Mouse (Mus musculus): ENCODE measurements at regions not wholly inside any gene's neighbourhood (a gene's known extent, or its start where the extent isn't known, plus 50 kb on each side); places are given as distances from the start of the nearest gene placed in this dataset.

DNA sequence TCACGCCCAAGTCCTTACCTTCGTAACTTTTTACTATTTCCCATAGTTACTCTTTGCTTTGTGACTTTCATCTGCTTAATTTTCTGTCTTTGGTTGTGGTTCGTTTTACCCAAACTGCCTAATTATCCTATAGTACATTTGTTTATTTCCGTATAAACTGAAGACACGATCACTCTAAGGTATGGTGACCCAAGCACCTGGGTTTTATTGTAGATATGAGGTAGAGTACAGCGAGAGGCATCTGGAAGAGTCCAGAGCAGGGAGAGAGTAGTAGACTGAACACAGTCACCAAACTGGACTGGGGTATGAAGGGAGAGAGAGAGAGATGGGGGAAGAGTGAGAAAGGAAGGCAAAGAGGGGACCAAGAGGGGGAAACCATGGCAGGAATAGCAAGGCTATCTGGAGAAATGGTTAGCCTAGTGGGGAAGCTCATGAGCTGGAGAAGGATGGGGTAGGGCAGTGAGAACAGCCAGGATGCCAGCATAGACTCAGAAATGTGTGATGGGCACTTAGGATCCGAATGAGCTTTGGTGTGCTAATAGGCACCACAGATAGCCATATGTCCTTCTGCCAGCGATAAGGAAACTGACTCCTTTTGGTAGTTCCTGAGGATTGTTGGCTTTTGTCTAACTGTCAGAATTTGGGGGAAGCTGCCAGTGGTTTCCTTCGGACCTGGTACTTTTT, 197.9 kb upstream of the Hs6st1 start:
- TF ChIP-seq CTCF (IDR thresholded peaks at IDR 0.05; ENCODE audit: low read depth) (no peak), EP300 (optimal IDR thresholded peaks at IDR 0.05) (no peak)

Data from stomach, postnatal 0 days (tissue).